Mouse (Mus musculus) forebrain, postnatal 0 days (tissue): ENCODE data around the gene Plekho1. TPM values are rescaled to one million over a fixed set of nuclear protein-coding genes. Genes with fewer than 3 reads are reported as not detected.
"Not testable (repeated sequence)": the region's sequence is repeated elsewhere in the genome, so short reads cannot be mapped to it uniquely, and the experiment has no call there.

Source experiments
- ATAC-seq: fragments of 200-750 bp; cut with Nextera tagmentation; 2 replicates; pipeline ENCODE4 v1.8.0; 2017; ENCODE audit warnings: mild to moderate bottlenecking, moderate library complexity
- DNase-seq: peaks from one replicate; pipeline ENCODE4 v3.0.0-alpha.2; 2015
- H3K27ac ChIP-seq: fragments of 300-500 bp; sonication (generic); 2 replicates; pipeline ENCODE4 v1.5.1; 2014; ENCODE audit warnings: low read depth, mild to moderate bottlenecking, antibody characterized with exemption, low read length, moderate library complexity, mixed read lengths
- H3K27me3 ChIP-seq: fragments of 300-500 bp; sonication (generic); 2 replicates; pipeline ENCODE4 v1.6.1; 2014; ENCODE audit warnings: mild to moderate bottlenecking, low read length, mixed read lengths; ENCODE audit not compliant: insufficient read depth
- H3K36me3 ChIP-seq: fragments of 300-500 bp; sonication (generic); 2 replicates; pipeline ENCODE4 v1.6.1; 2014; ENCODE audit warnings: mild to moderate bottlenecking, moderate library complexity; ENCODE audit not compliant: insufficient read depth
- H3K4me1 ChIP-seq: fragments of 300-500 bp; sonication (generic); 2 replicates; pipeline ENCODE4 v1.6.1; 2014; ENCODE audit warnings: antibody characterized with exemption; ENCODE audit not compliant: insufficient read depth
- H3K4me2 ChIP-seq: fragments of 300-500 bp; sonication (generic); 2 replicates; pipeline ENCODE4 v1.6.1; 2014; ENCODE audit warnings: low read depth, mild to moderate bottlenecking, moderate library complexity
- H3K4me3 ChIP-seq: fragments of 300-500 bp; sonication (generic); 2 replicates; pipeline ENCODE4 v1.5.1; 2014; ENCODE audit warnings: low read depth, low read length, mixed read lengths
- H3K9ac ChIP-seq: fragments of 300-500 bp; sonication (generic); 2 replicates; pipeline ENCODE4 v1.6.1; 2014; ENCODE audit warnings: mild to moderate bottlenecking
- H3K9me3 ChIP-seq: fragments of 300-500 bp; sonication (generic); 2 replicates; pipeline ENCODE4 v1.6.1; 2016; ENCODE audit warnings: low read length
- CTCF ChIP-seq: sonication (generic); IDR thresholded peaks from 2 replicates; pipeline ENCODE4 v1.5.1; 2016; ENCODE audit warnings: antibody characterized with exemption, control low read depth, low read depth
- WGBS: fragments of 180-500 bp; shearing (Covaris S2); extraction: QIAGEN DNeasy Blood & Tissue Kit; methylation state at CpG from one replicate; pipeline ENCODE4 v1.1.7; 2014; 5-methylcytosine and 5-hydroxymethylcytosine counted together
- polyA plus RNA-seq: library from polyadenylated mRNA; unstranded; fragments of >200 nt; fragmentation: Nextera tagmentation; extraction: Ambion mirVana; gene quantifications from 2 replicates; pipeline ENCODE4 v1.2.1, GENCODE M21; 2015
- total RNA-seq: library from RNA; depleted of rRNA; stranded (reverse); fragments of >200 nt; gene quantifications from 2 replicates; pipeline ENCODE4 v1.2.3, GENCODE M21; 2014

The Plekho1 gene
- total and polyA plus RNA-seq, 2 experiments from 2014 or later, result 51.8 to 93.5 TPM

GRCm38 (mm10) chr3:95972251-95972872 is 23.4 kb downstream of the Plekho1 start:
- H3K4me3 ChIP-seq, result peak overlapping the region; percentile 28
- 49% methylated on average over 12 of the region's 12 CpGs for WGBS
- DNase-seq (no peak), ATAC-seq (no peak)
- peaks cover 8% of the 10 kb centered on the region; the same call in 1 of the 2 replicates for H3K4me1 ChIP-seq
- no peaks in the 10 kb centered on the region for H3K36me3 ChIP-seq
- H3K9ac ChIP-seq, result peak overlapping the region; percentile 38; the same call in 1 of the 2 replicates
- H3K27me3 ChIP-seq, result no peaks in the 10 kb centered on the region
- H3K27ac ChIP-seq, result peak overlapping the region; percentile 70; the same call in 1 of the 2 replicates
- TF ChIP-seq CTCF, result no peak
- peak overlapping the region; percentile 54 for H3K4me2 ChIP-seq
- H3K9me3 ChIP-seq, result no peaks in the 10 kb centered on the region

GRCm38 (mm10) chr3:95970661-95971060 is 25.1 kb downstream of the Plekho1 start:
- not testable (repeated sequence) for DNase-seq, H3K9ac ChIP-seq, H3K36me3 ChIP-seq, H3K4me1 ChIP-seq, H3K4me3 ChIP-seq, H3K27ac ChIP-seq, H3K4me2 ChIP-seq, ATAC-seq, H3K9me3 ChIP-seq, H3K27me3 ChIP-seq
- WGBS, result 80% methylated on average over 4 of the region's 7 CpGs

GRCm38 (mm10) chr3:95969277-95969676 is 26.5 kb downstream of the Plekho1 start:
- no peak overlapping the region for H3K9ac ChIP-seq
- no peak for DNase-seq
- H3K27ac ChIP-seq, result no peak overlapping the region
- WGBS, result 86% methylated on average over 1 of the region's 1 CpGs
- no peaks in the 10 kb centered on the region for H3K9me3 ChIP-seq
- no peaks in the 10 kb centered on the region for H3K27me3 ChIP-seq
- ATAC-seq, result no peak
- H3K4me2 ChIP-seq, result no peak overlapping the region
- no peak for TF ChIP-seq CTCF
- no peak overlapping the region for H3K4me3 ChIP-seq
- H3K4me1 ChIP-seq, result peaks cover 8% of the 10 kb centered on the region; the same call in 1 of the 2 replicates
- H3K36me3 ChIP-seq, result no peaks in the 10 kb centered on the region

- H3K9ac ChIP-seq, result no peak overlapping the region
- DNase-seq, result peak; percentile 76
- no peaks in the 10 kb centered on the region for H3K27me3 ChIP-seq
- H3K36me3 ChIP-seq, result no peaks in the 10 kb centered on the region
- 10% methylated on average over 7 of the region's 7 CpGs for WGBS
- H3K27ac ChIP-seq, result no peak overlapping the region
- H3K4me3 ChIP-seq, result no peak overlapping the region
- H3K4me2 ChIP-seq, result peak overlapping the region; percentile 8
- H3K9me3 ChIP-seq, result no peaks in the 10 kb centered on the region
- ATAC-seq, result peak; percentile 55
- H3K4me1 ChIP-seq, result no peaks in the 10 kb centered on the region
- peak; percentile 68 for TF ChIP-seq CTCF
These were observed 30.0 kb downstream of the Plekho1 start for GRCm38 (mm10) chr3:95965518-95966451.

- peak; percentile 57 for TF ChIP-seq CTCF
- Histone ChIP-seq H3K9me3 (no peaks in the 10 kb centered on the region), H3K36me3 (no peaks in the 10 kb centered on the region), H3K4me1 (no peaks in the 10 kb centered on the region), H3K4me3 (no peak overlapping the region), H3K27me3 (no peaks in the 10 kb centered on the region), H3K9ac (no peak overlapping the region), H3K27ac (no peak overlapping the region), H3K4me2 (no peak overlapping the region)
- no peak for DNase-seq
- ATAC-seq, result no peak
- WGBS, result 46% methylated on average over 4 of the region's 4 CpGs
These were observed 32.1 kb downstream of the Plekho1 start for GRCm38 (mm10) chr3:95963681-95964080.

GRCm38 (mm10) chr3:95963230-95963629 is 32.6 kb downstream of the Plekho1 start:
- Histone ChIP-seq H3K4me1 (no peaks in the 10 kb centered on the region), H3K9me3 (no peaks in the 10 kb centered on the region), H3K27ac (no peak overlapping the region), H3K4me2 (no peak overlapping the region), H3K4me3 (no peak overlapping the region), H3K27me3 (no peaks in the 10 kb centered on the region), H3K36me3 (no peaks in the 10 kb centered on the region), H3K9ac (no peak overlapping the region)
- 40% methylated on average over 2 of the region's 2 CpGs for WGBS
- no peak for DNase-seq
- no peak for ATAC-seq
- no peak for TF ChIP-seq CTCF

GRCm38 (mm10) chr3:95962182-95962581 is 33.6 kb downstream of the Plekho1 start:
- not testable (repeated sequence) for H3K4me3 ChIP-seq, H3K9me3 ChIP-seq, ATAC-seq, H3K36me3 ChIP-seq, DNase-seq, H3K27ac ChIP-seq, H3K27me3 ChIP-seq, H3K9ac ChIP-seq, H3K4me1 ChIP-seq, H3K4me2 ChIP-seq
- WGBS, result 85% methylated on average over 8 of the region's 8 CpGs
